Mouse (Mus musculus): ENCODE measurements at regions not wholly inside any gene's neighbourhood (a gene's known extent, or its start where the extent isn't known, plus 50 kb on each side); places are given as distances from the start of the nearest gene placed in this dataset.

DNA sequence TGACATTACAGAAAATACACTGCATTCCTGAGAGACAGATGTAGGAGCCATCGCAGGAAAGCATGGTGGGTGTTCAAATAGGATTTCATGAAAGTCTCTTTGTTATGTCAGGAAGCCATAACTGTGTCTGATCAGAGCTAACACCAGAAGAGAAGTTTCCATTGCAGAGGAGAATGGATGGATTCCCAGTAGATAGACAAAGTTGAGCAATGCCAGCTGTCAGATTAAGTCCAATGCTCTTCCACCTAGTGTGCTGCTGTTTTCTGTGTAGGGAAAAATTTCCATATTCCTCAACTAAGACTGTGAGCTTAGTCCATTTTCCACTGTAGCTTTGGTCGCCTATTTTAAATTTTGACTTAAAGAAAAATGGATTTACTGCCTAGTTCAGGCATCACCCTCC, 262.0 kb upstream of the Camk1g start:
- ATAC-seq (ENCODE audit: low read depth): no peak
- peak; percentile 10 for DNase-seq (ENCODE audit: low spot score)
- WGBS: 74% methylated on average over 2 of the region's 2 CpGs
- Histone ChIP-seq H3K9ac (ENCODE audit: low read depth, low read length) (no peak overlapping the region), H3K9me3 (ENCODE audit: control insufficient read depth, low read length) (no peaks in the 10 kb centered on the region), H3K4me2 (ENCODE audit: low read depth, low read length) (no peak overlapping the region), H3K27ac (replicated peaks; ENCODE audit: low read depth, low read length) (no peak overlapping the region), H3K36me3 (ENCODE audit: control insufficient read depth, insufficient read depth, low read length) (no peaks in the 10 kb centered on the region), H3K27me3 (replicated peaks; ENCODE audit: control insufficient read depth, insufficient read depth, low read length) (no peaks in the 10 kb centered on the region), H3K4me3 (ENCODE audit: low read depth, low read length) (no peak overlapping the region), H3K4me1 (ENCODE audit: control insufficient read depth, insufficient read depth, low read length) (no peaks in the 10 kb centered on the region)

DNA sequence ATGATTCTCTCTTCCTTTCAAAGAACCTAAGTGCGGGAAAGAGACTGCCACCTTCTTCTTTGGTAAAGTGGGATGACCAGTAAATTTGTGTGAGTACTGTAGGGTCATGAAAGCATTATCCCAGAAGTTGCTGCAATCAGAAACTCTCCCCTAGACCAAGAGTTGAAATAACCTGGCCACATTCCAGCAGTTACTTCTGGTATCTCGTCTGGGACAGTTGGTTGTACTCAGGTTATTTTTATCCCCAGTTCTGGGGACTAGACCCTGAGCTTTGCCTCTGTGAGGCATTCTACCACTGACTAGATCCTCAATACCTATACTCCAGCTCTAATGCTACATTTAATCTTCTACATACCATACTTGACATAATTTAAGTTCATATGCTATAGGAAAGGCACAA, 259.8 kb upstream of the Camk1g start:
- H3K27me3 ChIP-seq (replicated peaks; ENCODE audit: control insufficient read depth, insufficient read depth, low read length): no peaks in the 10 kb centered on the region
- no peaks in the 10 kb centered on the region for H3K9me3 ChIP-seq (ENCODE audit: control insufficient read depth, low read length)
- 48% methylated on average over 2 of the region's 2 CpGs for WGBS
- H3K4me1 ChIP-seq (ENCODE audit: control insufficient read depth, insufficient read depth, low read length): no peaks in the 10 kb centered on the region
- no peaks in the 10 kb centered on the region for H3K36me3 ChIP-seq (ENCODE audit: control insufficient read depth, insufficient read depth, low read length)
- H3K4me2 ChIP-seq (ENCODE audit: low read depth, low read length): no peak overlapping the region
- no peak overlapping the region for H3K4me3 ChIP-seq (ENCODE audit: low read depth, low read length)
- ATAC-seq (ENCODE audit: low read depth) (no peak), DNase-seq (ENCODE audit: low spot score) (no peak)
- no peak overlapping the region for H3K9ac ChIP-seq (ENCODE audit: low read depth, low read length)
- H3K27ac ChIP-seq (replicated peaks; ENCODE audit: low read depth, low read length): no peak overlapping the region

DNA sequence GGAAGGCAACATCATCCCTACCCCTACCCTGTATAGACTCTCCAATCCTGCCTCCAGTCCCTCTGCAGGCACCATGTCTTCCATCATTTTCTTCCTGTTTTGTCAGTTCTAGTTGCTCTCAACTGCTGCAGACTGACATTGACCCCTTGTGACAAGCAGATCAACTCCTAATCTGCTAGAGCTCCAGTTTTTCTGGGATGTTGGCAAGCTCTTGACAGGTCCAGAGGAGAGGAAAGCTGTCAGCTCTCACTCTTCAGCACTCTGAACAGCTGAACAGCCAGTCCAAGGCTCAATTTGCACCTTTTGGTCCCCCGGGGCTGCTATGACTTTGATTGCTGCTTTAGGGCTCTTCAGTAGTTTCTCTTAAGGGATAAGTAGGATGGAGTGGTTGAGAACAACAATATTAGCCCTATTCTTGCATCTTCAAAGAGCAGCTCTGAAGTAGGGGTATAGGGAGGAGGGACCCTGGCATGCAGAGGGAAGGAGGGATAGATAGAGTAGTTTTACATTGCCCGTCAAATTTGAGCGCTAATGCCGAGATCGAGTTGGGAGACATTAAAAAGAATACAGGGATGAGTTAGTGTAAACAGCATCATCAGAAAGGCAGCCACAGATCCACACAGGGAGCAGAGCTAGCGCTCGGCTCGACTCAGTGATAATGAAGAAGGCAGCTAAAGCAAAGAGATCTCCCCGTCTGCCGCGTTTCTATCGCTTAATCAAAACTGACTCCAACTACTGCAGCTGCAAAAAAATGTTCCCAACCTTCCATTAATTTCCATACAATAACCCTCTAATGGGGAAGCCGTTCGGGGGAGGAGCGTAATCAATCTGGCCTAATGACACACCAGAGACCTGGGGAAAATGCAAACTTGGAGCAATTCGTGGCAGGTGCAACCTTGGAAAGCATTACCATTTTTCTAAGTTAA, 257.1 kb upstream of the Camk1g start:
- whole genome bisulfite sequencing: 67% methylated on average over 16 of the region's 16 CpGs
- no peak for ATAC-seq (ENCODE audit: low read depth)
- Histone ChIP-seq H3K9ac (ENCODE audit: low read depth, low read length) (no peak overlapping the region), H3K4me2 (ENCODE audit: low read depth, low read length) (no peak overlapping the region), H3K27ac (replicated peaks; ENCODE audit: low read depth, low read length) (no peak overlapping the region), H3K27me3 (replicated peaks; ENCODE audit: control insufficient read depth, insufficient read depth, low read length) (no peaks in the 10 kb centered on the region), H3K9me3 (ENCODE audit: control insufficient read depth, low read length) (no peaks in the 10 kb centered on the region), H3K4me1 (ENCODE audit: control insufficient read depth, insufficient read depth, low read length) (no peaks in the 10 kb centered on the region), H3K4me3 (ENCODE audit: low read depth, low read length) (no peak overlapping the region), H3K36me3 (ENCODE audit: control insufficient read depth, insufficient read depth, low read length) (no peaks in the 10 kb centered on the region)
- peak; percentile 39 for DNase-seq (ENCODE audit: low spot score)

DNA sequence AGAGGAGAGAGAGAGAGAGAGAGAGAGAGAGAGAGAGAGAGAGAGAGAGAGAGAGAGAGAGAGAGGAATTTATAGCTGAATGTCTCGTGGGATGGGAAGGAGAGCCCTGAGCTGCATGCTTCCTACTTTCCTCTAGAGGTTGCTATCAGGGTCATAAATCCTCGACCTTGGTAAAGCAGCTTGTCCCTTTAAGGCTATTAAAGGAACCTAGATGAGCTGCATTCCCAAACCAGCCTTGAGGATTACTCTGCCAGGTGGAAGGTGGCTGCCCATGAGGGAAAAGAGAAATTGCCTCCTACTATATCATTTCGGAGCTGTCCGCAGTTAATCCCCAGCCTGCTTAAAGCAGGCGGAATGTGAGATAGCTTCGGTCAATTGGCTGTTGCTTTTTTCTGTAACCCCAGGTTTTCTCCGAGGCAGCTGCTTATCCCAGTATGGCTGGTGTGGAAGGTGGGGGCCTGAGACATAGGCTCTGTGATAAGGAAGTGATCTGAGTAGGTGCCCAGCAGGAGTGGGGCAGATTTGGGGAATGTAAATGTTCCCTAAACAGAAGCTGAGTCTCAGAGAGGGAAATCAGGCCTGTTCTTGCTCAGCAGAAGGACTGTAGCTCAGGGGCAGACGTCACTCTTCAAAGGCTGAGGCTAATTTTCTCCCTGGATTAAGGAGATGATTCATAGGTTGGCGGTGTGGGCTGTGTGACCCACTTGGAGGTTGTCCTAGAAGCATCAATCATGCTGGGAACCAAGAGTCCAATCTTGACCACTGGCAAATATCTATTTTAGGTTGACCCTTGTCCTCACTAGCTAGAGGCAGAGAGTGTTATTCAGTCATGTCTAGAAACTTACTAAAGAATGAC, 255.2 kb upstream of the Camk1g start:
- Histone ChIP-seq H3K36me3 (ENCODE audit: control insufficient read depth, insufficient read depth, low read length) (no peaks in the 10 kb centered on the region), H3K9me3 (ENCODE audit: control insufficient read depth, low read length) (no peaks in the 10 kb centered on the region), H3K27ac (replicated peaks; ENCODE audit: low read depth, low read length) (no peak overlapping the region), H3K4me2 (ENCODE audit: low read depth, low read length) (no peak overlapping the region), H3K4me3 (ENCODE audit: low read depth, low read length) (no peak overlapping the region), H3K27me3 (replicated peaks; ENCODE audit: control insufficient read depth, insufficient read depth, low read length) (no peaks in the 10 kb centered on the region), H3K4me1 (ENCODE audit: control insufficient read depth, insufficient read depth, low read length) (no peaks in the 10 kb centered on the region), H3K9ac (ENCODE audit: low read depth, low read length) (no peak overlapping the region)
- ATAC-seq (ENCODE audit: low read depth): no peak
- WGBS: 18% methylated on average over 8 of the region's 9 CpGs
- DNase-seq (ENCODE audit: low spot score): no peak

DNA sequence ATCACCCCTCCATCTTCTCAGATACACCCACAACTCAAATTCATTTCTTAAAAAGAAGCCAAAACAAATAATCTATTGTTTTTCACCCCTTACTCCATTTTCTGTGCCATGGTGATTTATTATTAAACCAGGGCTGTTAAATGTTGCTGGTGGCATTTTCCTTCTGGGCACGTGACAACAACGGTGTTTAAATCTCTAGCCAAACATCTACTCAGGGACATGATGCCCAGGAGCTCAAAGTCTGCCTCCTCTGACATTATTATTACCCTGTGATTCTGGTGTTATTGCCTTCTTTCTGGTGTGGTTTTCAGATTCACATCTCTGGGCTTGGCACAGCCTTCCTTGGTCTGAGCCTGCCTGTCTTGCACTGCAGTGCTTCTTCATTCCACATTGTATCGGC, 253.5 kb upstream of the Camk1g start:
- DNase-seq (ENCODE audit: low spot score) (no peak), ATAC-seq (ENCODE audit: low read depth) (no peak)
- Histone ChIP-seq H3K27me3 (replicated peaks; ENCODE audit: control insufficient read depth, insufficient read depth, low read length) (no peaks in the 10 kb centered on the region), H3K4me1 (ENCODE audit: control insufficient read depth, insufficient read depth, low read length) (no peaks in the 10 kb centered on the region), H3K9me3 (ENCODE audit: control insufficient read depth, low read length) (no peaks in the 10 kb centered on the region), H3K9ac (ENCODE audit: low read depth, low read length) (no peak overlapping the region), H3K27ac (replicated peaks; ENCODE audit: low read depth, low read length) (no peak overlapping the region), H3K36me3 (ENCODE audit: control insufficient read depth, insufficient read depth, low read length) (no peaks in the 10 kb centered on the region), H3K4me3 (ENCODE audit: low read depth, low read length) (no peak overlapping the region), H3K4me2 (ENCODE audit: low read depth, low read length) (no peak overlapping the region)
- WGBS: 78% methylated on average over 3 of the region's 3 CpGs

DNA sequence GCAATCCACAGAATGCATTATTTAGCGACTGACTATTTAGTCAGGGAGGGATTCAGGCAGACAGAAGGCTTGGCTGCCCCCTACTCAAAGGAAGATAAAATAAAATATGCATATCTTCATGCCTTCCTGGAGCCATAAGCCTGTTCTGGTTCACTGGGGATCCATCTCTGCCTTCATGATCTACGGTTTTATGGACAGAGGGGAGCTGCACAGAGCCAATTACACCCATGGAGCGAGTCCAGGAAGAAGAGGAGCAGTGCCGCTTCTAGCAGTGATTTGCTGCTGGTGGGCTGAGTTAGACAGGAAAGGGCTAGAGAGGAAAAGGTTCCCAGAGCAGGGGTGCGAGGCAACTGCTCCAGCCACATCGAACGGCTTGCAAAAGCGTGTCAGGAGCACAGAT, 248.2 kb upstream of the Camk1g start:
- Histone ChIP-seq H3K4me2 (ENCODE audit: low read depth, low read length) (no peak overlapping the region), H3K27ac (replicated peaks; ENCODE audit: low read depth, low read length) (no peak overlapping the region), H3K36me3 (ENCODE audit: control insufficient read depth, insufficient read depth, low read length) (no peaks in the 10 kb centered on the region), H3K27me3 (replicated peaks; ENCODE audit: control insufficient read depth, insufficient read depth, low read length) (no peaks in the 10 kb centered on the region), H3K4me3 (ENCODE audit: low read depth, low read length) (no peak overlapping the region), H3K9me3 (ENCODE audit: control insufficient read depth, low read length) (no peaks in the 10 kb centered on the region), H3K4me1 (ENCODE audit: control insufficient read depth, insufficient read depth, low read length) (no peaks in the 10 kb centered on the region), H3K9ac (ENCODE audit: low read depth, low read length) (no peak overlapping the region)
- ATAC-seq (ENCODE audit: low read depth) (no peak), DNase-seq (ENCODE audit: low spot score) (no peak)
- 77% methylated on average over 8 of the region's 8 CpGs for WGBS

DNA sequence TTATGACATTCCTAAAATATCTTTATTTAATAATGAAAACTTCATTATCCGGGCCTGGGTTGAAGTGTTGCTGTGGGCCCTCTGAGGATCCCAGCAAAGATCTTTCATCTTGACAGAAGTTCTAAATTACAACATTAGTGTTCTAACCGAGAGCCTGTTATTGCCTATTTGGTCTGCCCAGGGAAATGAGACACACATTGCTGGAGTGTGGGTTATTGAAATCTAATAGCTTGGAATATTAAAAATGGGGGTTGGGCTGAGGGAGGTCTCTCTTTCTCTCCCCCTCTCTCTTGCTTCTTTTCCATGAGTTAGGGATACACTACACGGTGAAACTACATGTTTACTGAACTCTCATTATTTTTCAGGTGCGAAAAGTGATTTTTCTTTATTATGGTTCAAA, 240.4 kb upstream of the Camk1g start:
- H3K36me3 ChIP-seq (ENCODE audit: control insufficient read depth, insufficient read depth, low read length): no peaks in the 10 kb centered on the region
- no peak overlapping the region for H3K4me3 ChIP-seq (ENCODE audit: low read depth, low read length)
- no peak overlapping the region for H3K4me2 ChIP-seq (ENCODE audit: low read depth, low read length)
- H3K27me3 ChIP-seq (replicated peaks; ENCODE audit: control insufficient read depth, insufficient read depth, low read length): no peaks in the 10 kb centered on the region
- no peaks in the 10 kb centered on the region for H3K9me3 ChIP-seq (ENCODE audit: control insufficient read depth, low read length)
- WGBS: 53% methylated on average over 4 of the region's 4 CpGs
- DNase-seq (ENCODE audit: low spot score): no peak
- ATAC-seq (ENCODE audit: low read depth): no peak
- H3K9ac ChIP-seq (ENCODE audit: low read depth, low read length): no peak overlapping the region
- H3K27ac ChIP-seq (replicated peaks; ENCODE audit: low read depth, low read length): no peak overlapping the region
- no peaks in the 10 kb centered on the region; the same call in 1 of the 2 replicates for H3K4me1 ChIP-seq (ENCODE audit: control insufficient read depth, insufficient read depth, low read length)

DNA sequence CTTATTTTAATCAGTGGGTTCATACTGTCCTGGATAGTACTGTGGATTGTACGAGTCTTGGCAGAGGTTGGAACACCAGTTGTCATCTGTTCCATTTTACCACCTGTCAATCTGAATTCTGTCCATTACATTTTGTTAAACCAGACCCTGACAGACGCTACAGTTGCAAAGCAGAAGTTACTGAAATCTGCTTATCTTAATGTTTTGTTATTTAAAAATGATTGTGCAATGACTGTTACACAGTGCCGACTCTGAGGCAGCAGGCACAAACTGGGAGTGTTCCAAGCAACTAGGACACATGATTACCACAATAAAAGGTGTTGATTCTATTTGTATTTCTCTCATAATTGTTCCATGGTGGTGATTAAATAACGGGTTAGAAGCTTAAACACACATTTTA, 229.8 kb upstream of the Camk1g start:
- 55% methylated on average over 4 of the region's 4 CpGs for WGBS
- no peaks in the 10 kb centered on the region for H3K27me3 ChIP-seq (replicated peaks; ENCODE audit: control insufficient read depth, insufficient read depth, low read length)
- no peaks in the 10 kb centered on the region for H3K36me3 ChIP-seq (ENCODE audit: control insufficient read depth, insufficient read depth, low read length)
- H3K27ac ChIP-seq (replicated peaks; ENCODE audit: low read depth, low read length): no peak overlapping the region
- no peak overlapping the region for H3K4me2 ChIP-seq (ENCODE audit: low read depth, low read length)
- no peak overlapping the region for H3K9ac ChIP-seq (ENCODE audit: low read depth, low read length)
- no peak for DNase-seq (ENCODE audit: low spot score)
- no peak overlapping the region for H3K4me3 ChIP-seq (ENCODE audit: low read depth, low read length)
- H3K9me3 ChIP-seq (ENCODE audit: control insufficient read depth, low read length): no peaks in the 10 kb centered on the region
- no peak for ATAC-seq (ENCODE audit: low read depth)
- no peaks in the 10 kb centered on the region for H3K4me1 ChIP-seq (ENCODE audit: control insufficient read depth, insufficient read depth, low read length)
